Mouse (Mus musculus) heart, adult 2 months (tissue): ENCODE data around the gene Ccdc186. TPM values are rescaled to one million over a fixed set of nuclear protein-coding genes. Genes with fewer than 3 reads are reported as not detected.
"Not testable (repeated sequence)": the region's sequence is repeated elsewhere in the genome, so short reads cannot be mapped to it uniquely, and the experiment has no call there.

Source experiments
- DNase-seq, 2 experiments: peaks; one replicate each; pipeline ENCODE4 v3.0.0; 2021
- H3K27ac ChIP-seq: fragments of 200-600 bp; 2 replicates; pipeline ENCODE4 v1.8.1; 2022
- H3K27me3 ChIP-seq: fragments of 200-500 bp; 2 replicates; pipeline ENCODE4 v1.6.1; 2012; ENCODE audit warnings: mild to moderate bottlenecking, low read length, inconsistent platforms, mixed read lengths; ENCODE audit not compliant: control insufficient read depth, insufficient read depth
- H3K36me3 ChIP-seq: fragments of 200-500 bp; 2 replicates; pipeline ENCODE4 v1.6.1; 2012; ENCODE audit warnings: low read length, inconsistent platforms; ENCODE audit not compliant: control insufficient read depth, insufficient read depth
- H3K4me1 ChIP-seq: fragments of 200-500 bp; 2 replicates; pipeline ENCODE4 v1.6.1; 2011; ENCODE audit warnings: low read length; ENCODE audit not compliant: control insufficient read depth, insufficient read depth
- H3K4me3 ChIP-seq: fragments of 200-600 bp; 2 replicates; pipeline ENCODE4 v1.8.1; 2022
- H3K79me2 ChIP-seq: fragments of 200-500 bp; replicated peaks from 2 replicates; pipeline ENCODE4 v1.6.1; 2012; ENCODE audit warnings: mild to moderate bottlenecking, inconsistent platforms, low read length, moderate library complexity, mixed read lengths; ENCODE audit not compliant: control insufficient read depth, insufficient read depth
- H3K9ac ChIP-seq: fragments of 200-500 bp; 2 replicates; pipeline ENCODE4 v1.6.1; 2012; ENCODE audit warnings: low read depth, mild to moderate bottlenecking, control low read depth, inconsistent platforms, low read length, mixed read lengths
- CTCF ChIP-seq: fragments of 200-600 bp; IDR thresholded peaks from 2 replicates; pipeline ENCODE4 v1.8.1; 2022; ENCODE audit warnings: antibody characterized with exemption, mild to moderate bottlenecking, moderate library complexity
- EP300 ChIP-seq: fragments of 200-500 bp; IDR thresholded peaks from 2 replicates; pipeline ENCODE4 v1.6.1; 2011; ENCODE audit warnings: low read depth, low read length, control low read depth; ENCODE audit not compliant: insufficient read depth
- POLR2A ChIP-seq: fragments of 200-500 bp; IDR thresholded peaks from 2 replicates; pipeline ENCODE4 v1.6.1; 2011; ENCODE audit warnings: mild to moderate bottlenecking, low read depth, low read length, control low read depth; ENCODE audit not compliant: insufficient read depth
- WGBS: fragments of 180-500 bp; shearing (Covaris S2); methylation state at CpG from one replicate; pipeline ENCODE4 v1.1.7; 2018; 5-methylcytosine and 5-hydroxymethylcytosine counted together
- intact Hi-C: fragments of 180-260 bp; cut with DNase I; formaldehyde crosslinking; loops from one replicate; pipeline ENCODE4 v1.15.1; 2025
- polyA plus RNA-seq: library from polyadenylated mRNA; depleted of rRNA; stranded (reverse); fragments of >200 nt; gene quantifications from 2 replicates; pipeline ENCODE4 v1.2.3, GENCODE M21; 2012
- total RNA-seq, 2 experiments: library from RNA; stranded (reverse); gene quantifications; 2 replicates each; pipeline ENCODE4 v1.2.3; 2021

Gene Ccdc186
- total and polyA plus RNA-seq, 3 experiments, result 5.0 to 28.6 (median 24.9) TPM

GRCm38 (mm10) chr19:56758311-56758710, 63.7 kb downstream of the Ccdc186 start:
- Histone ChIP-seq H3K4me3 (no peak overlapping the region), H3K27me3 (no peaks in the 10 kb centered on the region), H3K9ac (no peak overlapping the region), H3K36me3 (no peaks in the 10 kb centered on the region), H3K79me2 (no peaks in the 10 kb centered on the region), H3K4me1 (peaks cover 21% of the 10 kb centered on the region), H3K27ac (no peak overlapping the region)
- TF ChIP-seq CTCF (no peak), EP300 (no peak), POLR2A (0 out of 2 replicates have a peak, but pooled peaks have one; percentile 1)
- 98% methylated on average over 2 of the region's 2 CpGs for WGBS
- intact Hi-C loops, result no loop called here
- DNase-seq, result no peak

DNA sequence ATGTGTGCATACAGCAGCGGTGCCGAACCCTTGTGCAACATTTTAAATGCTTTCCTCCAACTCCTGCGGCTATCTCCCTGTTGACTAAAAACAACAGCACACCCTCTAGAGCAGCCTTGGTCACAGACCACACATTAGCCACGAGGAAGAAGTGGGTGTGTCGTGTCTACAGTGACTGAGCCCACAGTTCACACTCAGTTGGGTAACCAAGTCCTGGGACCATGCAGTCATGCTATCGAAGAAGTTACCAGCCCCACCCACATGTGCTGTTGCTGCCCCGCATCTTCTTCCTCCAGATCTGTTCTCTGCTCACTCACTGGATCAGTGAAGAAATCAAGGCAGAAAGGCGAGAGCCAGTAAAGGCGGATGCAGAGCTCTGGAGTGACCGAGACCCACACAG, 65.6 kb downstream of the Ccdc186 start:
- intact Hi-C loops, result no loop called here
- Histone ChIP-seq H3K9ac (no peak overlapping the region), H3K27me3 (no peaks in the 10 kb centered on the region), H3K4me3 (no peak overlapping the region), H3K36me3 (no peaks in the 10 kb centered on the region), H3K79me2 (no peaks in the 10 kb centered on the region), H3K27ac (no peak overlapping the region), H3K4me1 (peaks cover 19% of the 10 kb centered on the region)
- no peak for DNase-seq
- 69% methylated on average over 10 of the region's 10 CpGs for WGBS
- TF ChIP-seq POLR2A, result no peak
- TF ChIP-seq EP300, result no peak
- TF ChIP-seq CTCF, result no peak

DNA sequence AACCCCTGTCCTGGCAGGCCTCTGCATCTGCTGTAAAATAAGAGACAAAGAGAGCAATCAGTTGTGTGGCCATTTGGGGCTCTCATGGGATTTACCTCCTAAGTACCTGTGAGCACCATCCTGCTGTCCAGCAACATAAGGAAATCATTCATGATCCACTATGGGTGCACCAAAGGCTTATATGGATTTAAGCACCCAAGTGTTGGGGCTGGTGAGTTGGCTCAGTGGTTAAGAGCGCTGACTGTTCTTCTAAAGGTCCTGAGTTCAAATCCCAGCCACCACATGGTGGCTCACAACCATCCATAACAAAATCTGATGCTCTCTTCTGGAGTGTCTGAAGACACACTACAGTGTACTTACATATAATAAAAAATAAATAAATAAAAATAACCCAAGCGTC, 67.5 kb downstream of the Ccdc186 start:
- WGBS, result 95% methylated on average over 2 of the region's 2 CpGs
- DNase-seq, intact Hi-C loops, H3K27ac ChIP-seq, H3K36me3 ChIP-seq, H3K79me2 ChIP-seq, H3K9ac ChIP-seq, H3K27me3 ChIP-seq, H3K4me3 ChIP-seq: not testable (repeated sequence)
- H3K4me1 ChIP-seq, result peaks cover 11% of the 10 kb centered on the region

DNA sequence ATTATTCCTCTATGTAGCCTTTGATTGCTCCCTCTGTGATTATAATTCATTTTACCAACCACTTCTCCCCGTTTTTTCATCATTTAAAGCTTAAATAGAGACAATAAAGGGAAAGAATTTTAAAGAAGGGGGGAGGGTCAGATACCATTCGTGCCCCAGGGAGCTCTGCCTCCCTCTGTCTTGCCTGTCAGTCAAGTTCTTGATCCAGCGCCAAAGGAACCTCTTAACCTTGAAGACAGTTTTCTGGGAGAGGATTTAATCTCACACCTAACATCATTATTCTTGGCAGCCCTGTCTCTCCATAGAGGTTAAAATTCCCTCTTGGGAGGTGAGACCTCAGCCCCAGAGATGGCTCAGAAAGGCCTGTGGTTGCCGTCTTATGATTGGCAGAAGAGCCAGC, 71.3 kb downstream of the Ccdc186 start:
- 57% methylated on average over 4 of the region's 4 CpGs for WGBS

GRCm38 (mm10) chr19:56749343-56749742, 72.6 kb downstream of the Ccdc186 start:
- peaks cover 8% of the 10 kb centered on the region for H3K4me1 ChIP-seq
- no peak overlapping the region for H3K9ac ChIP-seq
- no peak for DNase-seq
- H3K27me3 ChIP-seq, result no peaks in the 10 kb centered on the region
- H3K4me3 ChIP-seq, result no peak overlapping the region
- WGBS, result 56% methylated on average over 3 of the region's 3 CpGs
- no peak for TF ChIP-seq CTCF
- TF ChIP-seq POLR2A, result no peak
- TF ChIP-seq EP300, result no peak
- no peaks in the 10 kb centered on the region for H3K36me3 ChIP-seq
- intact Hi-C loops, result no loop called here
- no peak overlapping the region for H3K27ac ChIP-seq
- no peaks in the 10 kb centered on the region for H3K79me2 ChIP-seq

More for the DNA sequence above, 71.3 kb downstream of the Ccdc186 start:
- H3K4me1 ChIP-seq, result peaks cover 8% of the 10 kb centered on the region
- no peaks in the 10 kb centered on the region for H3K27me3 ChIP-seq
- intact Hi-C loops, result no loop called here
- no peak for DNase-seq
- no peaks in the 10 kb centered on the region for H3K36me3 ChIP-seq
- no peak overlapping the region for H3K4me3 ChIP-seq
- H3K79me2 ChIP-seq, result no peaks in the 10 kb centered on the region
- TF ChIP-seq POLR2A (no peak), EP300 (no peak), CTCF (no peak)
- H3K27ac ChIP-seq, result no peak overlapping the region
- no peak overlapping the region for H3K9ac ChIP-seq

DNA sequence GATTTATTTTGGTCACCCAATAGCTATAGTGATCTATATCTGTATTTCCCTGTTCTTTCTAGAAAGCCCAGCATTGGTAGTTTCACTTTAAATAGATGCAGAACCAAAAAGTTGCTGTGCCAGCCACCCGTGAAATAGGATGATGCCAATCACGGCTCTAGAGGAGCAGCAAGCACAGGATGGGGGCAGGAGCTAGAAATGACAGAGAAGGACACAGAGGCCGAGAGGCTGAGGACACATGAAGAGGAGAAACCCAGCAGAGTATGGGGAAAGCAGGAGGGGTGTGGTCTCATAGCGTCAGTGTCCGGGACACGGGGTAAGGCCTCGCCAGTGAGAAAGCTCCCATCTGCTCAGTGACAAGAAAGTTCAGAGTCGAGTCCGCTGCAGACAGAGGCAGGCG, 74.1 kb downstream of the Ccdc186 start:
- Histone ChIP-seq H3K4me1 (peaks cover 8% of the 10 kb centered on the region), H3K9ac (no peak overlapping the region), H3K79me2 (no peaks in the 10 kb centered on the region), H3K27me3 (no peaks in the 10 kb centered on the region), H3K36me3 (no peaks in the 10 kb centered on the region), H3K4me3 (no peak overlapping the region), H3K27ac (peak overlapping the region; percentile 60)
- TF ChIP-seq EP300, result 0 out of 2 replicates have a peak, but pooled peaks have one; percentile 19
- TF ChIP-seq POLR2A, result 0 out of 2 replicates have a peak, but pooled peaks have one; percentile 29
- no peak for TF ChIP-seq CTCF
- intact Hi-C loops, result no loop called here
- DNase-seq, result peak; percentile 44 to 53
- 32% methylated on average over 10 of the region's 10 CpGs for WGBS

- H3K4me3 ChIP-seq, result no peak overlapping the region
- no peaks in the 10 kb centered on the region for H3K79me2 ChIP-seq
- TF ChIP-seq EP300 (0 out of 2 replicates have a peak, but pooled peaks have one; percentile 35), POLR2A (no peak)
- peak in 1 of 2 experiments; percentile 49 for DNase-seq
- 48% methylated on average over 9 of the region's 9 CpGs for WGBS
- no peaks in the 10 kb centered on the region for H3K36me3 ChIP-seq
- peak overlapping the region; percentile 82 for H3K27ac ChIP-seq
- H3K9ac ChIP-seq, result no peak overlapping the region
- H3K4me1 ChIP-seq, result peaks cover 9% of the 10 kb centered on the region
- H3K27me3 ChIP-seq, result no peaks in the 10 kb centered on the region
- intact Hi-C loops, result no loop called here
Observed at GRCm38 (mm10) chr19:56746618-56747017, 75.4 kb downstream of the Ccdc186 start.
